Mouse (Mus musculus): ENCODE measurements at regions not wholly inside any gene's neighbourhood (a gene's known extent, or its start where the extent isn't known, plus 50 kb on each side); places are given as distances from the start of the nearest gene placed in this dataset.

- TF ChIP-seq ZNF384 (IDR thresholded peaks at IDR 0.05; ENCODE audit: low read depth, low read length) (no peak), ZC3H11A (IDR thresholded peaks at IDR 0.05; ENCODE audit: borderline replicate concordance, low read depth, low read length) (no peak), MAFK (IDR thresholded peaks at IDR 0.05; ENCODE audit: insufficient read depth, low read depth, low read length) (no peak), CHD2 (IDR thresholded peaks at IDR 0.05; ENCODE audit: low read depth, low read length) (no peak), HCFC1 (IDR thresholded peaks at IDR 0.05; ENCODE audit: borderline replicate concordance, insufficient read depth, low read length) (no peak)
These were observed 185.5 kb upstream of the Igsf21 start for GRCm38 (mm10) chr4:140432101-140432500.

Measured in ES-E14 (cell line).